Mouse (Mus musculus): Measurements from ENCODE around the gene Tmem95.

GRCm38 (mm10) chr11:69837604-69837951 is 40.2 kb downstream of the Tmem95 start, which contains the start of gene Nlgn2:
- no peak for TF ChIP-seq FOSL1 (IDR thresholded peaks at IDR 0.05; ENCODE audit: insufficient read depth, low read length, poor library complexity, severe bottlenecking)
- no peak for TF ChIP-seq CTCF (IDR thresholded peaks at IDR 0.05; ENCODE audit: control insufficient read depth, insufficient read depth, insufficient read length)
- no peak for TF ChIP-seq MAX (IDR thresholded peaks at IDR 0.05)
- no peak for TF ChIP-seq MYOD1 (IDR thresholded peaks at IDR 0.05; ENCODE audit: control insufficient read depth, insufficient read length, low read depth)
